ENCODE assay signal across 17 mouse cellular contexts in the genomic region with DNA sequence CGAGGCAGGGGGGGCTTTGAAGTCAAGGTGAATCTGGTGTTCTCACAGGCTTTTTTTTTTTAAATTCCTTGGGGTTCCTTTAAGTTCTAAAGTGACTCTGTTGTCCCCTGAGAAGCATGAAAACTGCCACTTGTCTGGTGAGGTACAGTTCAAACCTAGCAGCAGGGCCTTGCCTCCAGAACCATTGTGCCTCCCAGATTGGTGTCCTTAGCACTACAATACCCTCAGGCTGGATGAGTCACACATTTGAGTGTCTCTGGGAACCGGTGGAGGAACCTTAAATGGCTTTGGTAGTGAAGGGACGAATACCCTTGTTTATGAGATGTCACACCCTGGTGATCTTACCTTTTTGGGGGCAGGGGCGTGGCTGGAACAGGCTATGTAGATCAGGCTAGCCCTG.
"Had no signal": no experiment of that assay in that cellular context is flagged by ENCODE, and none has a peak within 500 bp of the region (broad histone marks: within the 10 kb centered on the region; RNA-seq: fewer than 3 reads in every experiment).

No protein-coding gene starts in this region.

- H3K9me3 ChIP-seq: limb, embryonic 15.5 days; megakaryocyte, embryonic 14.5 days; midbrain, embryonic 15.5 days; neural tube, embryonic 12.5 days; stomach, embryonic 15.5 days had no signal

- H3K27ac ChIP-seq: left cerebral cortex, adult 2 months; limb, embryonic 15.5 days; liver, embryonic 14.5 days; midbrain, embryonic 15.5 days; neural tube, embryonic 12.5 days; stomach, embryonic 15.5 days had no signal

- H3K4me3 ChIP-seq: left cerebral cortex, adult 2 months; limb, embryonic 15.5 days; megakaryocyte, embryonic 14.5 days; midbrain, embryonic 15.5 days; neural tube, embryonic 12.5 days; stomach, embryonic 15.5 days had no signal

- H3K9ac ChIP-seq: limb, embryonic 15.5 days; liver, embryonic 14.5 days; midbrain, embryonic 15.5 days; neural tube, embryonic 12.5 days; stomach, embryonic 15.5 days had no signal

- H3K36me3 ChIP-seq: limb, embryonic 15.5 days; midbrain, embryonic 15.5 days; neural tube, embryonic 12.5 days; stomach, embryonic 15.5 days had no signal

- H3K4me2 ChIP-seq: limb, embryonic 15.5 days; midbrain, embryonic 11.5 days; midbrain, embryonic 15.5 days; neural tube, embryonic 12.5 days; stomach, embryonic 15.5 days had no signal

- H3K27me3 ChIP-seq: limb, embryonic 15.5 days; megakaryocyte, embryonic 14.5 days; midbrain, embryonic 15.5 days; neural tube, embryonic 12.5 days; stomach, embryonic 15.5 days had no signal

- ATAC-seq: midbrain, embryonic 15.5 days had no signal

- DNase-seq: kidney, adult 18-20 months; kidney, postnatal 10 days; lung, adult 18-20 months; lung, postnatal 10 days; lung, postnatal 4 days; retina, postnatal 1 day; right cerebral cortex, postnatal 4 days; thymus, adult 2 months; thymus, postnatal 25 days had no signal
